Mouse (Mus musculus) lung, adult 2 months (tissue): Measurements from ENCODE around the gene Pth2. TPM values are rescaled to one million over a fixed set of nuclear protein-coding genes. Genes with fewer than 3 reads are reported as not detected.

Experiments used
- DNase-seq: peaks from one replicate; pipeline ENCODE4 v3.0.0; 2022
- H3K4me1 ChIP-seq: fragments of 200-500 bp; 2 replicates; pipeline ENCODE4 v1.6.1; 2011; ENCODE audit warnings: low read length; ENCODE audit not compliant: control insufficient read depth, insufficient read depth
- H3K4me3 ChIP-seq: fragments of 200-500 bp; replicated peaks from 2 replicates; pipeline ENCODE3; 2011; ENCODE audit warnings: low read depth, mild to moderate bottlenecking, control low read depth, low read length; ENCODE audit errors: extremely low read depth
- CTCF ChIP-seq: fragments of 200-500 bp; IDR thresholded peaks from 2 replicates; pipeline ENCODE4 v1.5.1; 2011; ENCODE audit warnings: mild to moderate bottlenecking, low read length, control low read depth; ENCODE audit not compliant: insufficient read depth
- POLR2A ChIP-seq: fragments of 200-500 bp; IDR thresholded peaks from 2 replicates; pipeline ENCODE4 v1.6.1; 2011; ENCODE audit warnings: low read depth, mild to moderate bottlenecking, control low read depth, low read length, borderline replicate concordance; ENCODE audit errors: extremely low read depth
- WGBS: fragments of 180-500 bp; shearing (Covaris S2); methylation state at CpG from one replicate; pipeline ENCODE4 v1.1.7; 2018; 5-methylcytosine and 5-hydroxymethylcytosine counted together
- polyA plus RNA-seq: library from polyadenylated mRNA; depleted of rRNA; stranded (reverse); fragments of >200 nt; gene quantifications from 2 replicates; pipeline ENCODE4 v1.2.3, GENCODE M21; 2012

Gene Pth2
- polyA plus RNA-seq, 1 experiment = not detected

DNA sequence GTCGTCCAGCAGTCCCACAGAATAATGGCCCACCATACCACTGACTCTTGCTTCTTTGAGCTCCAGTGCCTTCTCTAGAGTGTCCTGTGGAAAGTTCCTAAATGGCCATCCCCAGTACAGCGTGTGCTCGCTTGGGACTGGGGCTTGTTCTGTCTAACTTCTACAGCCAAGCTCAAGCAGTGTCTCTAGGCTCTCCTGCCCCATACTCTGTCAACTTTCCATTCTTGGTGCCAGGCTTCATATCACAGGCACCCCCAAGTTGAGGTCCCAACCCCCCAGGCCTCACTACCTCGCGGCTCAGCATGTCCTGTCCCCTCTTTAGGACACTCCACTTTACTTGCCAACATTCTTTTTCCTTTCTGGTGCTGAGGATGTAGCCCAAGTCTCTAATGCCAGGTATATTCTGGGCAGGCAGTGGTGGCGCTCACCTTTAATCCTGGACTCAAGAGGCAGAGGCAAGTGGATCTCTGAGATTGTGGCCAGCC, 20.4 kb upstream of the Pth2 start:
- H3K4me3 ChIP-seq = no peak overlapping the region
- TF ChIP-seq CTCF (no peak), POLR2A (no peak)
- WGBS = 90% methylated on average over 6 of the region's 6 CpGs
- H3K4me1 ChIP-seq = no peaks in the 10 kb centered on the region
- no peak for DNase-seq

DNA sequence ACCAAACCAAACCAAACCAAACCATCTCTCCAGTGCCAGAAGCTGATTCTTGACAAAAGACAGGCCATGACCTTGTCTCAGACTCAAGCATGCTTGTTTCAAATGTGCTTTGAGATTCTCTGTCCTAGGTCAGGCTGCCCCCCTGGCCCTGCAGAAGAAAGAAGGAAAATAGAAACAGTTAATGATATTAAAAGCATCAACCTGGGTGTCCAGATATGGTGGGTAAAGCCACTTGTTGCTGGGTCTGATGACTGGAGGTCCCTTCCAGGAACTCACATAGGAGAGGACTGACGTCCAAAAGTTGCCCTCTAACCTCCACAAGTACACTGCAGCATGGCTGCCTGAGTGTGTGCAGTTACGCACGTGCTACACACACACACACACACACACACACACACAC, 19.9 kb upstream of the Pth2 start:
- no peak overlapping the region for H3K4me3 ChIP-seq
- TF ChIP-seq CTCF (no peak), POLR2A (no peak)

DNA sequence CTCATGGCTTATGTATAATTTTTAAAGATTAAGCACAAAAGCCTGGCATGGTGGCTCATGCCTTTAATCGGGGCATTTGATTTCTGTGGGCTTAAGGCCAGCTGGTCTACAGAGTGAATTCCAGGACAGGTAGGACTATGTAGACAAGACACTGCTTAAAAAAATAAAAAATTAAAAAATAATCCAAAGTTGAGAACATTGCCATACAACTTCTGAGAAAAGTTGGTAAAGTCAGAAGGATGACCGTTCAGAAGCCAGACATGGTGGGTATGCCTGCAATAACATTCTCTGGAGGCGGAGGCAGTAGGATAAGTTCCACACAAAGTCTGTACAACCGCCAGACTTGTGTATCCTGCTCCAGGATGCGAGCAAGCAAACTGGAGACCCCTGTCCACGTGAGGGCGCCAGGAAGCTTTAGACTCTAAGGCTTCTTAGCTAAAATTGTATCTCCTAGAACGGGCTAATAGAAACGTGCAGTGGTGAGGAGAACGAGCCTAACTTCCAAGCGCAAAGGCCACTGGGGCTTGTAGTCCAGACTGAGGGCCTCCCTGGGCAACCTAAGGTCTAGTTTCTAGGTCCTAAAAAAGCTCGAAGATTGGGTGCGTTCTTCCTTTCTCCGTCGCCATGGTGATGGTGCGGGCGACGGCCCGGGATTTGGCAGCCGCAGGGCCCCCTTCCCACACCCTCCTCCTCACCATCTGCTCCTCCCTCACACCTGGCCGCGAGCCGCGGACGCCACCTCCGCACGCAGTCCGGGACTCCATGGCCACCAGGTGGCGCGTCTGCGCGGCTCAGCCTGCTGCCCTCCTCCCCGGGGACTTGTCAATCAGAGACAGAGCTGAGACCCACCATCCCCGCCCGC, 19.0 kb upstream of the Pth2 start:
- Histone ChIP-seq H3K4me3 (peak overlapping the region; percentile 36), H3K4me1 (no peaks in the 10 kb centered on the region)
- DNase-seq = peak; percentile 92
- 3% methylated on average over 35 of the region's 35 CpGs for WGBS
- TF ChIP-seq POLR2A = no peak
- TF ChIP-seq CTCF = peak; percentile 69

More for the DNA sequence above, 19.9 kb upstream of the Pth2 start:
- 85% methylated on average over 3 of the region's 3 CpGs for WGBS
- DNase-seq = no peak
- H3K4me1 ChIP-seq = no peaks in the 10 kb centered on the region

- Histone ChIP-seq H3K4me3 (no peak overlapping the region), H3K4me1 (no peaks in the 10 kb centered on the region)
- 25% methylated on average over 6 of the region's 6 CpGs for WGBS
- no peak for TF ChIP-seq CTCF
- no peak for DNase-seq
These were observed 18.2 kb upstream of the Pth2 start for GRCm38 (mm10) chr7:45162551-45162950.

GRCm38 (mm10) chr7:45162996-45163615, 17.7 kb upstream of the Pth2 start:
- DNase-seq = no peak
- 70% methylated on average over 9 of the region's 9 CpGs for WGBS
- TF ChIP-seq CTCF (no peak), POLR2A (no peak)
- H3K4me1 ChIP-seq = no peaks in the 10 kb centered on the region
- no peak overlapping the region for H3K4me3 ChIP-seq

DNA sequence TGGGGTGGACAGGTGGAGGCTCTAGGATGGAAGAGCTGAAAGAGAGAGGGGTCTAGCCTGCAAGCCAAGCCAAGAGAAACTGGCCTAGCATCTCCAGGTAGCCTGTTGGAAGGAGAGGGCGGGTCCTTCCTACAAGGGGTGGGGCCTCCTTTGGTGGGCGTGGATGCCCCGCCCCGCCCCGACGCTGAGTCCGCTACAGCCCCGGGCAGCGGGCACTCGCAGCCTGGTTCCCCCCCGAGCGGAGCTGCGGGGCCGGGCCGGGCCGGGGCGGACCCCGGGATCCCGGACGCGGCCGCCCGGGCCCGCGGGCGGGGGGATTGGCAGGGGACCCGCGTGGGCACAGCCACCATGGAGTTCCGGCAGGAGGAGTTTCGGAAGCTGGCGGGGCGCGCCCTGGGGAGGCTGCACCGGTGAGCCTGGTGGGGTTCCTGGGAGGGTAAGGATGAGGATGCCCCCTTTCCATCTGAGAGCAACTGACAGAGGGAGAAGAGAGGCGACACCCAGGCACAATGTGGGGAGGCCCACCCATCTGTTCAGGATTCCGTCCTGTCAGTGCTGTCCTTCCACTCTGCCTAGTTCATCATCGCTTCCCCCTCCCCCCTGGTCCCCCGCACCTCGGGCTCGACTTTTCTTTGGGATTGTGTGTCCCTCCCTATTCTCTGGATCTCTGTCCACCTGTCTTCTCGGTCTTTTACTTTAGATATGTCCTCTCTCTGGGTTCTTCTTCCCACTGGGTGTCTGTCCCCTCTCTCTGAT, 16.9 kb upstream of the Pth2 start, which contains the start of gene Slc17a7:
TSS of gene Slc17a7 (plus strand) at position 215 of the 756 bp plus-strand sequence.
- no peak for DNase-seq
- Histone ChIP-seq H3K4me1 (0 out of 2 replicates have a peak, but pooled peaks cover 2% of the 10 kb centered on the region), H3K4me3 (no peak within 1 kb of the TSS)
- WGBS = 2% methylated on average over 41 of the region's 41 CpGs
- TF ChIP-seq POLR2A = no peak
- no peak for TF ChIP-seq CTCF

DNA sequence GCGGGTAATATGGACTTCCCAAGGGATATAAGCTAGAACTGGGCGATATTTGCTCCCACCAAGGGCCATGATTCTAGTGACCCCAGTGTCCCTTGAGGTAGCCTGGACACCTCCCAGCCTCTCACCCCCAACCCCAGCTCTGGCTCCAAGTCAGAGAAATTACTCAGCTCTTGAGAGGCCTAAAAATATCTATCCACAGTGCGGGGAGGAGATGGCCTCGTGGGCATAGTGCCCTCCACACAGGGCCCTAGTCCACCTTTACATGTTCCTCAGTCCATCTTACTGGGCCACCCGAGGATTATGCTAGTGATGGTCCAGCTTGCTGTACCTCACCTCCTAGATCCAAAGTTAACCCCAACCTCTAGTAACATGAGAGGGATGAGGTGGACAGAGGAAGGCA, 16.0 kb upstream of the Pth2 start:
- 57% methylated on average over 5 of the region's 5 CpGs for WGBS
- TF ChIP-seq CTCF (no peak), POLR2A (no peak)
- no peak for DNase-seq

GRCm38 (mm10) chr7:45165701-45166100, 15.1 kb upstream of the Pth2 start:
- TF ChIP-seq CTCF = no peak
- no peak for TF ChIP-seq POLR2A
- H3K4me3 ChIP-seq = no peak overlapping the region
- 54% methylated on average over 11 of the region's 11 CpGs for WGBS
- DNase-seq = no peak
- 0 out of 2 replicates have a peak, but pooled peaks cover 2% of the 10 kb centered on the region for H3K4me1 ChIP-seq

More for the DNA sequence above, 16.0 kb upstream of the Pth2 start:
- Histone ChIP-seq H3K4me1 (0 out of 2 replicates have a peak, but pooled peaks cover 2% of the 10 kb centered on the region), H3K4me3 (no peak overlapping the region)

DNA sequence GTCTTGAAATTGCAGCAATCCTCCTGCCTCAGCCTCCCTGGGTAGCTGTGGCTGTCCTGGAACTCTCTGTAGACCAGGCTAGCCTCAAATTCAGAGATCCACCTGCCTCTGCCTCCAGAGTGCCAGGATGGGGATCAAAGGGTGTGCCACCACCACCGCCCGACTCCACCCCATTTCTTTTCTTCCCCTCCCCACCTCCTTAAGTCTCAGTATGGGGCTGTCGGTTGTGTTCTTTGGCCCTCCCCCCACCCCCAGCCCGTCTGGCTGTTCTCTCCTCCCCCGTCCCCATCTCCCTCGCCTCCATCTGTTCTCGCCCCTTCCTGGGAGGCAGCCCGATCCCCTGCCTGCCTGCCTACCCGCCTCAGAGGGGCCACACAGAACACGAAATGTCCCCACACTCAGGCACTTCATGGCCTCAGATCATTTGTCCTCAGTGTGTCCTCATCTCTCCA, 13.8 kb upstream of the Pth2 start:
- Histone ChIP-seq H3K4me1 (0 out of 2 replicates have a peak, but pooled peaks cover 2% of the 10 kb centered on the region), H3K4me3 (no peak overlapping the region)
- TF ChIP-seq CTCF = no peak
- TF ChIP-seq POLR2A = no peak
- WGBS = 23% methylated on average over 10 of the region's 10 CpGs
- DNase-seq = no peak
